Mouse (Mus musculus): ENCODE measurements around the gene 4930563M21Rik. TPM values are rescaled to one million over a fixed set of nuclear protein-coding genes. Genes with fewer than 3 reads are reported as not detected.

Gene 4930563M21Rik
- polyA plus RNA-seq, 2 experiments: not detected

GRCm38 (mm10) chr9:55918579-55918978 is 91.8 kb downstream of the 4930563M21Rik start:
- H3K9ac ChIP-seq (replicated peaks): no peak overlapping the region
- no peak overlapping the region for H3K4me3 ChIP-seq (ENCODE audit: insufficient read depth in 1 of 2, low read depth in 2 of 2, low read length in 2 of 2)
- no peak overlapping the region for H3K27ac ChIP-seq
- H3K27me3 ChIP-seq (ENCODE audit: control insufficient read depth, insufficient read depth, low read length): no peaks in the 10 kb centered on the region
- no peak for DNase-seq (ENCODE audit: low read depth in 3 of 3, low spot score in 3 of 3)
- H3K9me3 ChIP-seq (ENCODE audit: control insufficient read depth, low read length): no peaks in the 10 kb centered on the region
- H3K4me1 ChIP-seq (replicated peaks; ENCODE audit: control insufficient read depth in 2 of 2, insufficient read depth in 2 of 2, low read length in 1 of 2): no peaks in the 10 kb centered on the region
- ATAC-seq (ENCODE audit: insufficient read depth): no peak
- WGBS (ENCODE audit: insufficient replicate concordance): 72% methylated on average over 3 of the region's 3 CpGs
- no peaks in the 10 kb centered on the region for H3K36me3 ChIP-seq (replicated peaks; ENCODE audit: control insufficient read depth, insufficient read depth, low read depth)
- H3K4me2 ChIP-seq (ENCODE audit: low read depth): no peak overlapping the region
- TF ChIP-seq CTCF (IDR thresholded peaks at IDR 0.05; ENCODE audit: low read depth) (peak; percentile 15; the same call in 1 of the 2 replicates), EP300 (IDR thresholded peaks at IDR 0.05; ENCODE audit: low read depth) (no peak)

GRCm38 (mm10) chr9:55916751-55917150 is 93.6 kb downstream of the 4930563M21Rik start:
- Histone ChIP-seq H3K9ac (replicated peaks) (no peak overlapping the region), H3K4me1 (replicated peaks; ENCODE audit: control insufficient read depth in 2 of 2, insufficient read depth in 2 of 2, low read length in 1 of 2) (no peaks in the 10 kb centered on the region), H3K27ac (no peak overlapping the region), H3K9me3 (ENCODE audit: control insufficient read depth, low read length) (no peaks in the 10 kb centered on the region), H3K27me3 (ENCODE audit: control insufficient read depth, insufficient read depth, low read length) (no peaks in the 10 kb centered on the region), H3K36me3 (replicated peaks; ENCODE audit: control insufficient read depth, insufficient read depth, low read depth) (no peaks in the 10 kb centered on the region), H3K4me3 (ENCODE audit: insufficient read depth in 1 of 2, low read depth in 2 of 2, low read length in 2 of 2) (no peak overlapping the region), H3K4me2 (ENCODE audit: low read depth) (no peak overlapping the region)
- TF ChIP-seq CTCF (IDR thresholded peaks at IDR 0.05; ENCODE audit: low read depth): no peak
- TF ChIP-seq EP300 (IDR thresholded peaks at IDR 0.05; ENCODE audit: low read depth): no peak
- no peak for ATAC-seq (ENCODE audit: insufficient read depth)
- no peak for DNase-seq (ENCODE audit: low read depth in 3 of 3, low spot score in 3 of 3)

Other genes starting within 250 kb of the 4930563M21Rik start
- 0.79 and 0.84 TPM in 2 replicates for gene Scaper, start 72.4 kb downstream of the 4930563M21Rik start, polyA plus RNA-seq (2012; rRNA removed)
- gene Scaper, start 72.4 kb downstream of the 4930563M21Rik start, polyA plus RNA-seq (2014; fragmentation: Nextera tagmentation; extraction: Ambion mirVana): 1.3 and 1.8 TPM in 2 replicates
- 6.7 and 10.5 TPM in 2 replicates for gene Rcn2, start 31.3 kb upstream of the 4930563M21Rik start, polyA plus RNA-seq (2012; rRNA removed)
- 27.8 and 27.9 TPM in 2 replicates for gene Rcn2, start 31.3 kb upstream of the 4930563M21Rik start, polyA plus RNA-seq (2014; fragmentation: Nextera tagmentation; extraction: Ambion mirVana)
- gene Pstpip1, start 79.4 kb upstream of the 4930563M21Rik start, polyA plus RNA-seq (2012; rRNA removed): 3.1 and 3.9 TPM in 2 replicates
- gene Pstpip1, start 79.4 kb upstream of the 4930563M21Rik start, polyA plus RNA-seq (2014; fragmentation: Nextera tagmentation; extraction: Ambion mirVana): 1.3 and 1.8 TPM in 2 replicates
- gene Tspan3, start 154.9 kb upstream of the 4930563M21Rik start, polyA plus RNA-seq (2012; rRNA removed): 14.2 and 15.3 TPM in 2 replicates
- 22.4 and 28.7 TPM in 2 replicates for gene Tspan3, start 154.9 kb upstream of the 4930563M21Rik start, polyA plus RNA-seq (2014; fragmentation: Nextera tagmentation; extraction: Ambion mirVana)

Measured in liver, embryonic 14.5 days (tissue).